Mouse (Mus musculus) thymus, adult 2 months (tissue): ENCODE measurements around the gene Lhx4.

Source experiments
- CTCF ChIP-seq: fragments of 200-500 bp; IDR thresholded peaks from 2 replicates; pipeline ENCODE4 v1.5.1; 2012; ENCODE audit warnings: mild to moderate bottlenecking, control low read depth, low read length, moderate library complexity, borderline replicate concordance; ENCODE audit not compliant: control insufficient read depth, poor library complexity, insufficient read depth; ENCODE audit errors: extremely low read depth
- POLR2A ChIP-seq: fragments of 200-500 bp; IDR thresholded peaks from 2 replicates; pipeline ENCODE4 v1.6.1; 2012; ENCODE audit warnings: mild to moderate bottlenecking, low read length, control low read depth, moderate library complexity; ENCODE audit not compliant: control insufficient read depth, poor library complexity, insufficient read depth; ENCODE audit errors: extremely low read depth

DNA sequence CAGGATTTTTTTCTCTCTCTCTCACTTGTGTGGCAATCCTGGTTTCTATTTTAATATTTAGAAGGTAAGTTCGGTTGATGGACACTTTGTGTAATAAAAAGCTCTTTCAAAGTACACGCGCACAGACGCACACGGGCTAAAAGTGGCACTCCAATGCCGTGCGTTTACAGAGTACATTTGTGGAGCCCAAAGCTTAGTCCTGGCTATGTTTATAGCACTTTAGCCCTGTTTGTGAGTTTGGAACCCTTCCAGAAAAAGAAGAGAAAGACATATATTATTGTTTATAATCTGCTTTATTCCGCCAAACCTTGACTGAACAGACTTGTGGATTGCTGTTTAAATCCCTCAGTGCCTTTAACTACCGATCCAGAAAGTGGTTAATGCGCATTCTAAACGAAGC is 58.5 kb downstream of the Lhx4 start:
- TF ChIP-seq POLR2A (no peak), CTCF (no peak)
